Mouse (Mus musculus): ENCODE results near the gene Sema4c. TPM values are rescaled to one million over a fixed set of nuclear protein-coding genes. Genes with fewer than 3 reads are reported as not detected.

The Sema4c gene
- total and polyA plus RNA-seq, 3 experiments: 0.70 to 3.4 (median 1.5) TPM

GRCm38 (mm10) chr1:36588476-36589450 lies 30.6 kb upstream of the Sema4c start:
- no peak for DNase-seq (ENCODE audit: extremely low read depth)
- dilution Hi-C loops (cut with MboI; ENCODE audit: extremely low pct_ligation_motif_present, extremely low pct_unique_long_range_greater_than_20kb, low sequenced_read_pairs) (no loop called here), in situ Hi-C loops (cut with MboI; ENCODE audit: low pct_ligation_motif_present, low pct_unique_long_range_greater_than_20kb, low sequenced_read_pairs) (no loop called here)
- Histone ChIP-seq H3K9me3 (replicated peaks; ENCODE audit: low read length) (no peaks in the 10 kb centered on the region), H3K27me3 (replicated peaks) (no peaks in the 10 kb centered on the region), H3K4me2 (ENCODE audit: insufficient read depth, low read depth, poor library complexity, severe bottlenecking) (no peak overlapping the region), H3K9ac (ENCODE audit: insufficient read depth, low read depth) (no peak overlapping the region), H3K27ac (ENCODE audit: insufficient read depth, low read depth) (no peak overlapping the region), H3K4me1 (ENCODE audit: control insufficient read depth in 1 of 2, insufficient read depth in 2 of 2) (peaks cover 25 to 48% of the 10 kb centered on the region in 2 experiments), H3K79me2 (replicated peaks; ENCODE audit: control insufficient read depth, extremely low read depth, insufficient read depth, poor library complexity, severe bottlenecking) (no peaks in the 10 kb centered on the region), H3K36me3 (replicated peaks in 1 of 2; ENCODE audit: control insufficient read depth in 1 of 2, insufficient read depth in 1 of 2, low read length in 1 of 2) (no peaks in the 10 kb centered on the region), H3K4me3 (replicated peaks in 1 of 3; ENCODE audit: low read depth in 2 of 3, low read length in 2 of 3, poor library complexity in 1 of 3) (no peak overlapping the region)
- TF ChIP-seq POLR2AphosphoS2 (IDR thresholded peaks at IDR 0.05; ENCODE audit: low read depth, low read length): no peak
- no peak for TF ChIP-seq IRF4 (IDR thresholded peaks at IDR 0.05; ENCODE audit: low read depth, low read length)
- no peak for TF ChIP-seq HCFC1 (IDR thresholded peaks at IDR 0.05; ENCODE audit: low read depth, low read length)

GRCm38 (mm10) chr1:36587860-36588259 lies 29.7 kb upstream of the Sema4c start:
- H3K27me3 ChIP-seq (replicated peaks): peaks cover 3% of the 10 kb centered on the region
- no peaks in the 10 kb centered on the region for H3K9me3 ChIP-seq (replicated peaks; ENCODE audit: low read length)
- dilution Hi-C loops (cut with MboI; ENCODE audit: extremely low pct_ligation_motif_present, extremely low pct_unique_long_range_greater_than_20kb, low sequenced_read_pairs) (no loop called here), in situ Hi-C loops (cut with MboI; ENCODE audit: low pct_ligation_motif_present, low pct_unique_long_range_greater_than_20kb, low sequenced_read_pairs) (no loop called here)
- no peaks in the 10 kb centered on the region for H3K36me3 ChIP-seq (replicated peaks in 1 of 2; ENCODE audit: control insufficient read depth in 1 of 2, insufficient read depth in 1 of 2, low read length in 1 of 2)
- no peak overlapping the region for H3K4me3 ChIP-seq (replicated peaks in 1 of 3; ENCODE audit: low read depth in 2 of 3, low read length in 2 of 3, poor library complexity in 1 of 3)
- H3K4me2 ChIP-seq (ENCODE audit: insufficient read depth, low read depth, poor library complexity, severe bottlenecking): no peak overlapping the region
- H3K9ac ChIP-seq (ENCODE audit: insufficient read depth, low read depth): no peak overlapping the region
- no peaks in the 10 kb centered on the region for H3K79me2 ChIP-seq (replicated peaks; ENCODE audit: control insufficient read depth, extremely low read depth, insufficient read depth, poor library complexity, severe bottlenecking)
- no peak for DNase-seq (ENCODE audit: extremely low read depth)
- H3K27ac ChIP-seq (ENCODE audit: insufficient read depth, low read depth): no peak overlapping the region
- TF ChIP-seq BHLHE40 (IDR thresholded peaks at IDR 0.05; ENCODE audit: low read depth, low read length) (peak; percentile 85), MAX (IDR thresholded peaks at IDR 0.05; ENCODE audit: low read length) (0 out of 2 replicates have a peak, but pooled peaks have one; percentile 42), NELFE (IDR thresholded peaks at IDR 0.05; ENCODE audit: low read depth, low read length) (no peak), JUND (conservative IDR thresholded peaks at IDR 0.05; ENCODE audit: low read depth, low read length) (no peak), TCF12 (IDR thresholded peaks at IDR 0.05; ENCODE audit: low read depth, low read length) (peak; percentile 47; the same call in 1 of the 2 replicates), GABPA (IDR thresholded peaks at IDR 0.05; ENCODE audit: insufficient replicate concordance, low read depth, low read length) (no peak), IRF4 (IDR thresholded peaks at IDR 0.05; ENCODE audit: low read depth, low read length) (peak; percentile 22; the same call in 1 of the 2 replicates), HCFC1 (IDR thresholded peaks at IDR 0.05; ENCODE audit: low read depth, low read length) (no peak), MYC (IDR thresholded peaks at IDR 0.05; ENCODE audit: low read depth, low read length) (0 out of 2 replicates have a peak, but pooled peaks have one; percentile 28)
- peaks cover 25 to 45% of the 10 kb centered on the region in 2 experiments for H3K4me1 ChIP-seq (ENCODE audit: control insufficient read depth in 1 of 2, insufficient read depth in 2 of 2)

GRCm38 (mm10) chr1:36586288-36586687 lies 28.1 kb upstream of the Sema4c start:
- in situ Hi-C loops (cut with MboI; ENCODE audit: low pct_ligation_motif_present, low pct_unique_long_range_greater_than_20kb, low sequenced_read_pairs): no loop called here
- H3K4me1 ChIP-seq (ENCODE audit: control insufficient read depth in 1 of 2, insufficient read depth in 2 of 2): peaks cover 18 to 30% of the 10 kb centered on the region in 2 experiments

More at GRCm38 (mm10) chr1:36586288-36586687, 28.1 kb upstream of the Sema4c start:
- H3K4me2 ChIP-seq (ENCODE audit: insufficient read depth, low read depth, poor library complexity, severe bottlenecking): no peak overlapping the region
- no peaks in the 10 kb centered on the region for H3K9me3 ChIP-seq (replicated peaks; ENCODE audit: low read length)
- H3K4me3 ChIP-seq (replicated peaks in 1 of 3; ENCODE audit: low read depth in 2 of 3, low read length in 2 of 3, poor library complexity in 1 of 3): no peak overlapping the region
- TF ChIP-seq RCOR1 (conservative IDR thresholded peaks at IDR 0.05; ENCODE audit: low read depth, low read length): no peak
- H3K27ac ChIP-seq (ENCODE audit: insufficient read depth, low read depth): no peak overlapping the region
- no peak for DNase-seq (ENCODE audit: extremely low read depth)
- no peaks in the 10 kb centered on the region for H3K79me2 ChIP-seq (replicated peaks; ENCODE audit: control insufficient read depth, extremely low read depth, insufficient read depth, poor library complexity, severe bottlenecking)
- no peak overlapping the region for H3K9ac ChIP-seq (ENCODE audit: insufficient read depth, low read depth)
- peaks cover 12% of the 10 kb centered on the region for H3K27me3 ChIP-seq (replicated peaks)
- dilution Hi-C loops (cut with MboI; ENCODE audit: extremely low pct_ligation_motif_present, extremely low pct_unique_long_range_greater_than_20kb, low sequenced_read_pairs): no loop called here
- no peaks in the 10 kb centered on the region for H3K36me3 ChIP-seq (replicated peaks in 1 of 2; ENCODE audit: control insufficient read depth in 1 of 2, insufficient read depth in 1 of 2, low read length in 1 of 2)

Measured in CH12.LX (cell line).